Mouse (Mus musculus): ENCODE results near the gene Afdn.

- TF ChIP-seq POLR2A (IDR thresholded peaks at IDR 0.05; ENCODE audit: borderline replicate concordance, control insufficient read depth, low read depth, low read length) (no peak), CTCF (IDR thresholded peaks at IDR 0.05; ENCODE audit: control insufficient read depth, insufficient read depth, low read length) (no peak)
These were observed 14.0 kb upstream of the Afdn start for GRCm38 (mm10) chr17:13746330-13746729.

Measured in bone marrow, adult 2 months (tissue).